Mouse (Mus musculus) intestine, embryonic 15.5 days (tissue): ENCODE results near the gene Slc19a2. TPM values are rescaled to one million over a fixed set of nuclear protein-coding genes. Genes with fewer than 3 reads are reported as not detected.
A peak's percentile ranks its signal among the peaks of the same experiment; 100 is the strongest.

Experiments used
- ATAC-seq: fragments of 200-750 bp; cut with Nextera tagmentation; 2 replicates; pipeline ENCODE4 v1.8.0; 2017; ENCODE audit warnings: moderate TSS enrichment, moderate library complexity
- H3K27ac ChIP-seq: fragments of 300-500 bp; sonication (generic); 2 replicates; pipeline ENCODE4 v1.5.1; 2015; ENCODE audit warnings: mild to moderate bottlenecking, inconsistent platforms
- H3K27me3 ChIP-seq: fragments of 300-500 bp; sonication (generic); replicated peaks from 2 replicates; pipeline ENCODE4 v1.6.1; 2015; ENCODE audit warnings: inconsistent platforms
- H3K36me3 ChIP-seq: fragments of 300-500 bp; sonication (generic); 2 replicates; pipeline ENCODE4 v1.6.1; 2015; ENCODE audit warnings: inconsistent platforms
- H3K4me1 ChIP-seq: fragments of 300-500 bp; sonication (generic); replicated peaks from 2 replicates; pipeline ENCODE4 v1.6.1; 2015; ENCODE audit warnings: inconsistent platforms
- H3K4me2 ChIP-seq: fragments of 300-500 bp; sonication (generic); replicated peaks from 2 replicates; pipeline ENCODE4 v1.6.1; 2015; ENCODE audit warnings: mild to moderate bottlenecking, inconsistent platforms
- H3K4me3 ChIP-seq: fragments of 300-500 bp; sonication (generic); replicated peaks from 2 replicates; pipeline ENCODE4 v1.5.1; 2015; ENCODE audit warnings: inconsistent platforms
- H3K9ac ChIP-seq: fragments of 300-500 bp; sonication (generic); 2 replicates; pipeline ENCODE4 v1.6.1; 2015; ENCODE audit warnings: inconsistent platforms
- H3K9me3 ChIP-seq: fragments of 300-500 bp; sonication (generic); 2 replicates; pipeline ENCODE4 v1.6.1; 2016; ENCODE audit warnings: inconsistent platforms
- WGBS: fragments of 180-500 bp; shearing (Covaris S2); methylation state at CpG from one replicate; pipeline ENCODE4 v1.1.7; 2015; 5-methylcytosine and 5-hydroxymethylcytosine counted together
- polyA plus RNA-seq: library from polyadenylated mRNA; unstranded; fragments of >200 nt; fragmentation: Nextera tagmentation; extraction: Ambion mirVana; gene quantifications from 2 replicates; pipeline ENCODE4 v1.2.1, GENCODE M21; 2015

Gene Slc19a2
- polyA plus RNA-seq, 1 experiment from 2014 or later: 14.2 TPM

DNA sequence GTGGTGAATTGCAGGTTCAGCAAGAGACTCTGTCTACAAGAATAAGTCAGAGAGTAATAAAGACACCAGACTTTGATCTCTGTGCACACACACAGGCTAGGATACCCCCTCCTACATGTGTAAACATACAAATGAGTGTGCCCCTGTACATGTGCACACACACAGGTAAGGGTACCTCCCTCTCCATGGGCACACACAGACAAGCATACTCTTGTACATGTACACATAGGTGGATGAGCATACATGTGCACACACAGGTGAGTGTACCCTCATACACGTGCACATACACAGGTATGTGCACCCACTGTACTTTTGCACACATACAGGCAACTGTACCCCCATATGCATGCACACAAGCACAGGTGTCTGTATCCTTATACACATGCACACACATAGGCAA is 15.4 kb upstream of the Slc19a2 start:
- H3K9me3 ChIP-seq: no peaks in the 10 kb centered on the region
- no peak overlapping the region for H3K4me3 ChIP-seq
- WGBS: 71% methylated on average over 1 of the region's 1 CpGs
- ATAC-seq: peak; percentile 68; the same call in 1 of the 2 replicates
- no peaks in the 10 kb centered on the region for H3K36me3 ChIP-seq
- H3K4me1 ChIP-seq: no peaks in the 10 kb centered on the region
- H3K27me3 ChIP-seq: no peaks in the 10 kb centered on the region
- H3K4me2 ChIP-seq: no peak overlapping the region
- H3K27ac ChIP-seq: no peak overlapping the region
- H3K9ac ChIP-seq: no peak overlapping the region

- H3K27ac ChIP-seq: no peak overlapping the region
- H3K9me3 ChIP-seq: no peaks in the 10 kb centered on the region
- no peak for ATAC-seq
- no peaks in the 10 kb centered on the region for H3K4me1 ChIP-seq
- no peak overlapping the region for H3K9ac ChIP-seq
- 43% methylated on average over 7 of the region's 7 CpGs for WGBS
- H3K4me2 ChIP-seq: no peak overlapping the region
- no peaks in the 10 kb centered on the region for H3K36me3 ChIP-seq
- H3K4me3 ChIP-seq: no peak overlapping the region
- H3K27me3 ChIP-seq: no peaks in the 10 kb centered on the region
These were observed 13.8 kb upstream of the Slc19a2 start for GRCm38 (mm10) chr1:164235078-164235477.

- no peak overlapping the region for H3K9ac ChIP-seq
- no peak overlapping the region for H3K27ac ChIP-seq
- no peak overlapping the region for H3K4me2 ChIP-seq
- no peak for ATAC-seq
- no peaks in the 10 kb centered on the region for H3K9me3 ChIP-seq
- no peak overlapping the region for H3K4me3 ChIP-seq
- H3K4me1 ChIP-seq: no peaks in the 10 kb centered on the region
- H3K27me3 ChIP-seq: no peaks in the 10 kb centered on the region
- 64% methylated on average over 7 of the region's 7 CpGs for WGBS
- H3K36me3 ChIP-seq: no peaks in the 10 kb centered on the region
These were observed 12.8 kb upstream of the Slc19a2 start for GRCm38 (mm10) chr1:164236078-164236477.

GRCm38 (mm10) chr1:164241494-164241893 is 7.4 kb upstream of the Slc19a2 start:
- Histone ChIP-seq H3K36me3 (no peaks in the 10 kb centered on the region), H3K4me1 (no peaks in the 10 kb centered on the region), H3K9me3 (no peaks in the 10 kb centered on the region), H3K27me3 (no peaks in the 10 kb centered on the region), H3K4me3 (no peak overlapping the region), H3K27ac (no peak overlapping the region), H3K4me2 (no peak overlapping the region), H3K9ac (no peak overlapping the region)
- no peak for ATAC-seq
- WGBS: 84% methylated on average over 2 of the region's 2 CpGs

- Histone ChIP-seq H3K4me3 (no peak overlapping the region), H3K4me1 (0 out of 2 replicates have a peak, but pooled peaks cover under 1% of the 10 kb centered on the region), H3K27ac (no peak overlapping the region), H3K27me3 (no peaks in the 10 kb centered on the region), H3K9ac (no peak overlapping the region), H3K4me2 (no peak overlapping the region), H3K36me3 (no peaks in the 10 kb centered on the region), H3K9me3 (no peaks in the 10 kb centered on the region)
- WGBS: 57% methylated on average over 8 of the region's 8 CpGs
- peak; percentile 52 for ATAC-seq
These were observed 6.0 kb upstream of the Slc19a2 start for GRCm38 (mm10) chr1:164242809-164243208.

DNA sequence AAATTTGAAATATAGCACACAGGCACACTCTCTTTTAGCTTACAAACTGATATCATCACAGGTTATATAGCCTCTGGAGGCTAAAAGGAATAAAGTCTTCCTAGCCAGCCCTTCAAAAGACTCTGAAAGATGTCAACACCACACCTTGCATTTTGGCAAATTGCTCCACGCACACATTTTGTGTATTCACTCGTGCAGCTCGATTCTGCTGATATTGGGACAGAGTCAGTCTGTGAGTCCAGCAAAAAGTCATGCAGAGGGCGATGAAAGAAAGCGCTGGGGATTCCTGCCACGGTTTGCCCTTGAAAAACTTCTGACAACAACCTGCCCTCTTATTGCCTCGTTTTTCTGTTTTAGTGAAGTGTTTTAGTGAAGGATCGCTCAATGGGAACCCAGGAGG is 1.4 kb upstream of the Slc19a2 start:
- Histone ChIP-seq H3K9me3 (no peaks in the 10 kb centered on the region), H3K4me1 (peaks cover 9% of the 10 kb centered on the region), H3K4me2 (peak overlapping the region; percentile 78), H3K27ac (no peak overlapping the region), H3K9ac (no peak overlapping the region), H3K4me3 (no peak overlapping the region), H3K27me3 (no peaks in the 10 kb centered on the region), H3K36me3 (no peaks in the 10 kb centered on the region)
- 53% methylated on average over 8 of the region's 8 CpGs for WGBS
- no peak for ATAC-seq

DNA sequence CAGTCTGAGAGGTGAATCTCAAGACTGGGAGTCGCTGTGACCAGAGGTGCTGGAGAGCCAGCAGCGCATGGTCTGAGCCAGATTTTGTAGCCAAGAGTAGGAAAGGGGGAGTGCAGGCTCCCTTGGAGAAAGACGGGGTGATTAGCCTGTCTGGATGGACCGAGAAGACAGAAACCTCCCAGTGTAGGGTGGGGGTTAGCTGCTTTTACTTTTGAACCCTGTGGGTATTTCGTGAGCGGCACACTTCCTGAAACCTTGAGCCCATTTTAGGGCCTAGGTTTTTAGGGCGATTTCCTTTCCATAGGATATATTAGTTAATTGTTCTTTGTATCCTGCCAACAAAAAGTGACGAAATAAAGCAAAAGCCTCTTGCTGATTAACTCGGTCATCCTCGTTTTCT is 875 bp upstream of the Slc19a2 start:
- Histone ChIP-seq H3K9me3 (no peaks in the 10 kb centered on the region), H3K4me1 (peaks cover 9% of the 10 kb centered on the region), H3K9ac (peak overlapping the region; percentile 65; the same call in 1 of the 2 replicates), H3K27ac (no peak overlapping the region), H3K36me3 (no peaks in the 10 kb centered on the region), H3K27me3 (no peaks in the 10 kb centered on the region), H3K4me3 (peak overlapping the region; percentile 81), H3K4me2 (peak overlapping the region; percentile 78)
- no peak for ATAC-seq
- 19% methylated on average over 10 of the region's 10 CpGs for WGBS

- H3K36me3 ChIP-seq: no peaks in the 10 kb centered on the region
- peak; percentile 40; the same call in 1 of the 2 replicates for ATAC-seq
- H3K4me1 ChIP-seq: peaks cover 9% of the 10 kb centered on the region
- under 1% methylated on average over 33 of the region's 33 CpGs for WGBS
- no peaks in the 10 kb centered on the region for H3K27me3 ChIP-seq
- H3K4me2 ChIP-seq: peak overlapping the region; percentile 78
- H3K9me3 ChIP-seq: no peaks in the 10 kb centered on the region
- H3K9ac ChIP-seq: peak overlapping the region; percentile 72
- peak overlapping the region; percentile 75 for H3K27ac ChIP-seq
- peak overlapping the region; percentile 81 for H3K4me3 ChIP-seq
These were observed 476 bp downstream of the Slc19a2 start for GRCm38 (mm10) chr1:164249332-164249711.

- Histone ChIP-seq H3K4me3 (peak overlapping the region; percentile 81), H3K36me3 (no peaks in the 10 kb centered on the region), H3K9me3 (no peaks in the 10 kb centered on the region), H3K4me2 (peak overlapping the region; percentile 78), H3K27ac (no peak overlapping the region), H3K27me3 (no peaks in the 10 kb centered on the region), H3K4me1 (peaks cover 9% of the 10 kb centered on the region), H3K9ac (0 out of 2 replicates have a peak overlapping the region, but pooled peaks have one; percentile 10)
- WGBS: 49% methylated on average over 8 of the region's 8 CpGs
- ATAC-seq: no peak
These were observed 1.7 kb downstream of the Slc19a2 start for GRCm38 (mm10) chr1:164250391-164251150.

DNA sequence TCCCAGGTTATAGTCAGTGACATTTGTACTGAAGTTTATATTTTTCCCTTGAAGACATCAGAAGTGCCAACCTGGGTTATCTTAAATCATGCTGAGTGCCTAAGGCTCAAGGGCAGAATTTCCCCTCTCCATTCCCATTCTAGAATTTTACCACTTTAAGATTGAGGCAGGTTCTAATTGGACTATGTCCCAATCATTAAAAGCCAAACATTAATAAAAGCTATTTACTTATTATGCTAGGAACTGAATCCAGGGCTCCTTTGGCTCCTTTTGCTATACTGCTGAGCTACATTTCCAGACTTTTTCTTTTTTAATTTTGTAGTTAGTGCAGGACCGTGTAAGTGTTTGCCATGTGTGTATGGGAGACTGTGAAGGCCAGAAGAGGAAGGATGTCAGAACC is 2.6 kb downstream of the Slc19a2 start:
- WGBS: 86% methylated on average over 1 of the region's 1 CpGs
- no peaks in the 10 kb centered on the region for H3K9me3 ChIP-seq
- peaks cover 2% of the 10 kb centered on the region; the same call in 1 of the 2 replicates for H3K36me3 ChIP-seq
- no peak overlapping the region for H3K4me3 ChIP-seq
- ATAC-seq: no peak
- no peaks in the 10 kb centered on the region for H3K27me3 ChIP-seq
- no peak overlapping the region for H3K4me2 ChIP-seq
- no peak overlapping the region for H3K27ac ChIP-seq
- peaks cover 9% of the 10 kb centered on the region for H3K4me1 ChIP-seq
- H3K9ac ChIP-seq: no peak overlapping the region

- ATAC-seq: no peak
- Histone ChIP-seq H3K27me3 (no peaks in the 10 kb centered on the region), H3K4me2 (no peak overlapping the region), H3K4me1 (peaks cover 9% of the 10 kb centered on the region), H3K4me3 (no peak overlapping the region), H3K9ac (no peak overlapping the region), H3K27ac (no peak overlapping the region), H3K36me3 (peaks cover 12% of the 10 kb centered on the region; the same call in 1 of the 2 replicates), H3K9me3 (no peaks in the 10 kb centered on the region)
- 43% methylated on average over 5 of the region's 5 CpGs for WGBS
These were observed 3.7 kb downstream of the Slc19a2 start for GRCm38 (mm10) chr1:164252551-164252950.

GRCm38 (mm10) chr1:164254836-164255235 is 6.0 kb downstream of the Slc19a2 start:
- no peak for ATAC-seq
- Histone ChIP-seq H3K4me3 (no peak overlapping the region), H3K9me3 (no peaks in the 10 kb centered on the region), H3K27ac (no peak overlapping the region), H3K4me2 (no peak overlapping the region), H3K36me3 (peaks cover 12% of the 10 kb centered on the region; the same call in 1 of the 2 replicates), H3K4me1 (peaks cover 6% of the 10 kb centered on the region), H3K9ac (no peak overlapping the region), H3K27me3 (no peaks in the 10 kb centered on the region)
- WGBS: 73% methylated on average over 3 of the region's 3 CpGs
